Mouse (Mus musculus): ENCODE measurements around the gene Col6a1. TPM values are rescaled to one million over a fixed set of nuclear protein-coding genes. Genes with fewer than 3 reads are reported as not detected.
A peak's percentile ranks its signal among the peaks of the same experiment; 100 is the strongest.

The Col6a1 gene
- polyA plus RNA-seq, 1 experiment from 2014 or later, result 169 TPM

DNA sequence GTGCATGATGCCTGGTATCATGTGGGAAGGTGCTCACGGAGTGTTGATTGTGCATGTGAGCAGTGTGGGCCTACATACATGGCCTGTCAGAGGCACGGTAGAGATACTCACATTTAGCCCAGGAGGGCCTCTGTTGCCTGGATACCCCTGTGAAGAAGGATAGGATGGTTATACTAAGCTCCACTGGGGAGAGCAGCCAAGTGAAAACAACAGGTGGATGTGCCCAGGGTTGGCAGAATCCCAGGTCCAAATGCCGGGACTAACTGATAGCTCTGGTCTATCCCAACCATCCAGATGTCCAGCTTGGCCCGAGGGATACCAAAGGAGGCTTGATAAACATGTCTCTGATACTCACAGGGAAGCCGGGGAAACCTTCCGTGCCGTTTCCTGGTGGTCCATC lies 11.7 kb downstream of the Col6a1 start:
- H3K27me3 ChIP-seq (ENCODE audit: control insufficient read depth, insufficient read depth, low read length), result no peaks in the 10 kb centered on the region
- no peak overlapping the region for H3K27ac ChIP-seq (replicated peaks)
- no peaks in the 10 kb centered on the region for H3K4me1 ChIP-seq (replicated peaks; ENCODE audit: control insufficient read depth, insufficient read depth)
- no peak for ATAC-seq (ENCODE audit: low FRiP score, low TSS enrichment)
- H3K4me3 ChIP-seq (ENCODE audit: low read depth, low read length), result no peak overlapping the region
- TF ChIP-seq EP300 (optimal IDR thresholded peaks at IDR 0.05) (no peak), CTCF (IDR thresholded peaks at IDR 0.05; ENCODE audit: low read depth) (no peak)
- no peak overlapping the region for H3K9ac ChIP-seq (ENCODE audit: low read length)
- H3K4me2 ChIP-seq (replicated peaks; ENCODE audit: low read depth), result no peak overlapping the region
- DNase-seq (ENCODE audit: low spot score), result no peak
- no peaks in the 10 kb centered on the region for H3K9me3 ChIP-seq (ENCODE audit: control insufficient read depth, low read length)
- 76% methylated on average over 7 of the region's 7 CpGs for WGBS
- H3K36me3 ChIP-seq (ENCODE audit: control insufficient read depth, insufficient read depth, low read length), result peaks cover 21% of the 10 kb centered on the region

DNA sequence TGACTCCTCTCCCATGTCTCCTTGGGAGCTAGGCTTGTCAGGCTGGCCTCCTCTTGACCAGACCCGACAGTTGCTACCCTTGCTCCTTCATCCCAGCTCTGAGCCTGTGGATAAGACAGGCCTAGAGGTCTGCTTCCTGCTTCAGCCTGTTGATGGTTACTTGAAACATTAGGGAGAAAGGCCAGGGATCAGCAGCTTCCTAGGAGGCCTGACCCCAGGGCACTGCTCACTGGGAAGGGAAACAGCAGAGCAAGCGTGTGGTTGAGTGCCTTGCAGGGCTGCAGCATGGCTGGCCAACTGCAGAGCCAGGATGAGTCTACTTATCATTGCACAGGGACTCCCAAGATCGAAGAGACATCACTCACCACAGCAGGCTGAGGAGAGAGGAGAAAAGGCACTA lies 13.5 kb downstream of the Col6a1 start:
- peaks cover 16% of the 10 kb centered on the region for H3K36me3 ChIP-seq (ENCODE audit: control insufficient read depth, insufficient read depth, low read length)
- H3K4me1 ChIP-seq (replicated peaks; ENCODE audit: control insufficient read depth, insufficient read depth), result no peaks in the 10 kb centered on the region
- TF ChIP-seq EP300 (optimal IDR thresholded peaks at IDR 0.05) (no peak), CTCF (IDR thresholded peaks at IDR 0.05; ENCODE audit: low read depth) (no peak)
- ATAC-seq (ENCODE audit: low FRiP score, low TSS enrichment) (no peak), DNase-seq (ENCODE audit: low spot score) (no peak)
- H3K9ac ChIP-seq (ENCODE audit: low read length), result no peak overlapping the region
- no peak overlapping the region for H3K4me2 ChIP-seq (replicated peaks; ENCODE audit: low read depth)
- no peaks in the 10 kb centered on the region for H3K27me3 ChIP-seq (ENCODE audit: control insufficient read depth, insufficient read depth, low read length)
- no peak overlapping the region for H3K4me3 ChIP-seq (ENCODE audit: low read depth, low read length)
- no peak overlapping the region for H3K27ac ChIP-seq (replicated peaks)
- no peaks in the 10 kb centered on the region for H3K9me3 ChIP-seq (ENCODE audit: control insufficient read depth, low read length)
- 72% methylated on average over 3 of the region's 3 CpGs for WGBS

GRCm38 (mm10) chr10:76711331-76711730 lies 14.6 kb downstream of the Col6a1 start:
- no peak for TF ChIP-seq EP300 (optimal IDR thresholded peaks at IDR 0.05)
- no peak for TF ChIP-seq CTCF (IDR thresholded peaks at IDR 0.05; ENCODE audit: low read depth)
- Histone ChIP-seq H3K4me3 (ENCODE audit: low read depth, low read length) (no peak overlapping the region), H3K4me2 (replicated peaks; ENCODE audit: low read depth) (no peak overlapping the region), H3K9me3 (ENCODE audit: control insufficient read depth, low read length) (no peaks in the 10 kb centered on the region), H3K36me3 (ENCODE audit: control insufficient read depth, insufficient read depth, low read length) (peaks cover 16% of the 10 kb centered on the region), H3K9ac (ENCODE audit: low read length) (no peak overlapping the region), H3K27me3 (ENCODE audit: control insufficient read depth, insufficient read depth, low read length) (no peaks in the 10 kb centered on the region), H3K27ac (replicated peaks) (no peak overlapping the region), H3K4me1 (replicated peaks; ENCODE audit: control insufficient read depth, insufficient read depth) (no peaks in the 10 kb centered on the region)
- DNase-seq (ENCODE audit: low spot score) (no peak), ATAC-seq (ENCODE audit: low FRiP score, low TSS enrichment) (no peak)
- WGBS, result 93% methylated on average over 16 of the region's 16 CpGs

GRCm38 (mm10) chr10:76708465-76708864 lies 17.5 kb downstream of the Col6a1 start:
- DNase-seq (ENCODE audit: low spot score), result no peak
- Histone ChIP-seq H3K9me3 (ENCODE audit: control insufficient read depth, low read length) (no peaks in the 10 kb centered on the region), H3K27ac (replicated peaks) (no peak overlapping the region), H3K4me1 (replicated peaks; ENCODE audit: control insufficient read depth, insufficient read depth) (no peaks in the 10 kb centered on the region), H3K36me3 (ENCODE audit: control insufficient read depth, insufficient read depth, low read length) (peaks cover 7% of the 10 kb centered on the region), H3K9ac (ENCODE audit: low read length) (no peak overlapping the region), H3K4me2 (replicated peaks; ENCODE audit: low read depth) (no peak overlapping the region), H3K27me3 (ENCODE audit: control insufficient read depth, insufficient read depth, low read length) (no peaks in the 10 kb centered on the region), H3K4me3 (ENCODE audit: low read depth, low read length) (no peak overlapping the region)
- WGBS, result 79% methylated on average over 3 of the region's 3 CpGs
- no peak for ATAC-seq (ENCODE audit: low FRiP score, low TSS enrichment)
- TF ChIP-seq CTCF (IDR thresholded peaks at IDR 0.05; ENCODE audit: low read depth), result no peak
- no peak for TF ChIP-seq EP300 (optimal IDR thresholded peaks at IDR 0.05)

- Histone ChIP-seq H3K4me2 (replicated peaks; ENCODE audit: low read depth) (no peak overlapping the region), H3K27ac (replicated peaks) (0 out of 2 replicates have a peak overlapping the region, but pooled peaks have one; percentile 13), H3K27me3 (ENCODE audit: control insufficient read depth, insufficient read depth, low read length) (no peaks in the 10 kb centered on the region), H3K4me1 (replicated peaks; ENCODE audit: control insufficient read depth, insufficient read depth) (no peaks in the 10 kb centered on the region), H3K36me3 (ENCODE audit: control insufficient read depth, insufficient read depth, low read length) (peaks cover 4% of the 10 kb centered on the region; the same call in 1 of the 2 replicates), H3K9ac (ENCODE audit: low read length) (no peak overlapping the region), H3K9me3 (ENCODE audit: control insufficient read depth, low read length) (no peaks in the 10 kb centered on the region), H3K4me3 (ENCODE audit: low read depth, low read length) (no peak overlapping the region)
- no peak for DNase-seq (ENCODE audit: low spot score)
- TF ChIP-seq EP300 (optimal IDR thresholded peaks at IDR 0.05) (no peak), CTCF (IDR thresholded peaks at IDR 0.05; ENCODE audit: low read depth) (no peak)
- 83% methylated on average over 1 of the region's 1 CpGs for WGBS
- no peak for ATAC-seq (ENCODE audit: low FRiP score, low TSS enrichment)
Observed at GRCm38 (mm10) chr10:76707584-76707983, 18.4 kb downstream of the Col6a1 start.

DNA sequence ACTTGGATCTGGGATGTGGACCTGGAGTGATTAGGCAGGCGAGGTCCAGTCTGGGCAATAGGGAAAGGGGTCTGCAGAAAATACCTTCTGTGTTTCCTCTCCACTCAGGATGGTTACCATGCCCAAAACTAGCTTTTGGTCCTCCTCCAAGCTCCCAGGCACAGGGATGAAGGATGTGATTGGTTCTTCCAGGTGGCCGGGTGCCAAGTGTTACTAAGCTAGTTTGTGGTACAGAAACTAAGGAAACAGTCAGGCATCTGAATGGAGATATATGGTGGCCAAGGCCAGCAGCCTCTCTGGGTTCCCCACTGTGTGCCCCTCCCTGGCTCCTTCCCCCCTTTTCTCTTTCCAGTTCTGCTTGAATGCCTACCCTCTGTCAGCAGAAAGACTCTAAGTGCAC lies 19.0 kb downstream of the Col6a1 start:
- no peak overlapping the region for H3K4me3 ChIP-seq (ENCODE audit: low read depth, low read length)
- peaks cover 4% of the 10 kb centered on the region; the same call in 1 of the 2 replicates for H3K36me3 ChIP-seq (ENCODE audit: control insufficient read depth, insufficient read depth, low read length)
- ATAC-seq (ENCODE audit: low FRiP score, low TSS enrichment), result no peak
- no peak overlapping the region for H3K4me2 ChIP-seq (replicated peaks; ENCODE audit: low read depth)
- DNase-seq (ENCODE audit: low spot score), result no peak
- TF ChIP-seq EP300 (optimal IDR thresholded peaks at IDR 0.05) (no peak), CTCF (IDR thresholded peaks at IDR 0.05; ENCODE audit: low read depth) (no peak)
- no peaks in the 10 kb centered on the region for H3K27me3 ChIP-seq (ENCODE audit: control insufficient read depth, insufficient read depth, low read length)
- H3K4me1 ChIP-seq (replicated peaks; ENCODE audit: control insufficient read depth, insufficient read depth), result no peaks in the 10 kb centered on the region
- no peak overlapping the region for H3K9ac ChIP-seq (ENCODE audit: low read length)
- whole genome bisulfite sequencing, result 82% methylated on average over 2 of the region's 2 CpGs
- no peaks in the 10 kb centered on the region for H3K9me3 ChIP-seq (ENCODE audit: control insufficient read depth, low read length)
- no peak overlapping the region for H3K27ac ChIP-seq (replicated peaks)
